ENCODE assay signal across 42 mouse cellular contexts in genomic region chr19:13820847-13821246, GRCm38 (mm10). TPM values are rescaled to one million over a fixed set of nuclear protein-coding genes. Genes with fewer than 3 reads are reported as not detected.
"Had no signal": no experiment of that assay in that cellular context is flagged by ENCODE, and none has a peak within 500 bp of the region (broad histone marks: within the 10 kb centered on the region; RNA-seq: fewer than 3 reads in every experiment).

No protein-coding gene starts in this region.

- DNase-seq: gastrocnemius, adult 2 months; gastrocnemius, postnatal 10 days; gastrocnemius, postnatal 25 days; heart, adult 18-20 months; heart, postnatal 10 days; kidney, adult 11 months; kidney, adult 2 months; kidney, adult 9 months; kidney, postnatal 14 days; kidney, postnatal 36 days; layer of hippocampus, adult 9-11 months; layer of hippocampus, postnatal 36 days had no signal

- H3K27me3 ChIP-seq: heart, embryonic 12.5 days; hindbrain, embryonic 13.5 days; hindbrain, embryonic 15.5 days; kidney, embryonic 15.5 days; limb, embryonic 12.5 days; liver, embryonic 12.5 days had no signal

- H3K27ac ChIP-seq: gastrocnemius, adult 2 months; heart, embryonic 10.5 days; hindbrain, embryonic 13.5 days; hindbrain, embryonic 15.5 days; hindbrain, postnatal 0 days; kidney, embryonic 15.5 days; kidney, postnatal 0 days; left cerebral cortex, adult 2 months; limb, embryonic 10.5 days; limb, embryonic 12.5 days; liver, embryonic 12.5 days; liver, embryonic 14.5 days had no signal

- H3K9me3 ChIP-seq: heart, embryonic 10.5 days; hindbrain, embryonic 13.5 days; hindbrain, embryonic 15.5 days; kidney, embryonic 15.5 days; limb, embryonic 10.5 days; limb, embryonic 12.5 days; liver, embryonic 12.5 days had no signal

- H3K4me1 ChIP-seq: heart, embryonic 10.5 days; heart, embryonic 12.5 days; hindbrain, embryonic 13.5 days; hindbrain, embryonic 15.5 days; kidney, embryonic 15.5 days; limb, embryonic 10.5 days; limb, embryonic 12.5 days; liver, embryonic 12.5 days had no signal

- H3K9ac ChIP-seq: heart, embryonic 12.5 days; hindbrain, embryonic 13.5 days; hindbrain, embryonic 15.5 days; kidney, embryonic 15.5 days; limb, embryonic 12.5 days; liver, embryonic 12.5 days; liver, embryonic 14.5 days had no signal

- ATAC-seq: hindbrain, postnatal 0 days; intestine, embryonic 16.5 days; liver, embryonic 12.5 days had no signal

- H3K4me2 ChIP-seq: heart, embryonic 12.5 days; hindbrain, embryonic 13.5 days; hindbrain, embryonic 15.5 days; kidney, embryonic 15.5 days; limb, embryonic 12.5 days; liver, embryonic 12.5 days had no signal

- H3K4me3 ChIP-seq: gastrocnemius, adult 2 months; heart, embryonic 10.5 days; heart, embryonic 12.5 days; hindbrain, embryonic 13.5 days; hindbrain, embryonic 15.5 days; kidney, embryonic 15.5 days; left cerebral cortex, adult 2 months; limb, embryonic 10.5 days; limb, embryonic 12.5 days; liver, embryonic 12.5 days had no signal

- H3K36me3 ChIP-seq: heart, embryonic 10.5 days; heart, embryonic 12.5 days; hindbrain, embryonic 13.5 days; hindbrain, embryonic 15.5 days; kidney, embryonic 15.5 days; limb, embryonic 10.5 days; limb, embryonic 12.5 days; liver, embryonic 12.5 days had no signal

RNA-seq across cellular contexts. Expression of gene Olfr1499, which starts 1.6 kb away (rescaled TPM):
- total RNA-seq: gastrocnemius, adult 2 months; gastrocnemius, postnatal 10 days; gastrocnemius, postnatal 25 days; gastrocnemius, postnatal 4 days; heart, adult 18-20 months; heart, adult 8-10 months; heart, postnatal 10 days; heart, postnatal 25 days; hematopoietic stem cell, adult 5-6 weeks; hindbrain, postnatal 0 days; layer of hippocampus, adult 18-20 months; layer of hippocampus, adult 8-10 months; layer of hippocampus, postnatal 14 days; layer of hippocampus, postnatal 36 days; left cerebral cortex, adult 2 months; left cerebral cortex, postnatal 14 days; left cerebral cortex, postnatal 36 days; liver, adult 2 months had no signal
- polyA plus RNA-seq: heart, embryonic 10.5 days; heart, embryonic 12.5 days; heart, embryonic 14.5 days; heart, embryonic 16.5 days; hindbrain, embryonic 11.5 days; hindbrain, embryonic 13.5 days; hindbrain, embryonic 15.5 days; hindbrain, postnatal 0 days; intestine, embryonic 14.5 days; intestine, embryonic 16.5 days; kidney, adult 2 months; kidney, embryonic 15.5 days; kidney, postnatal 0 days; large intestine, adult 2 months; limb, embryonic 10.5 days; limb, embryonic 12.5 days; limb, embryonic 14.5 days; liver, adult 2 months; liver, embryonic 12.5 days; liver, embryonic 14.5 days; liver, embryonic 16.5 days had no signal

RNA-seq across cellular contexts. Expression of gene Olfr1500, which starts 9.4 kb away (rescaled TPM):
- total RNA-seq: gastrocnemius, adult 2 months; gastrocnemius, postnatal 10 days; gastrocnemius, postnatal 25 days; gastrocnemius, postnatal 4 days; heart, adult 18-20 months; heart, adult 8-10 months; heart, postnatal 10 days; heart, postnatal 25 days; hematopoietic stem cell, adult 5-6 weeks; hindbrain, postnatal 0 days; layer of hippocampus, adult 18-20 months; layer of hippocampus, adult 8-10 months; layer of hippocampus, postnatal 14 days; layer of hippocampus, postnatal 36 days; left cerebral cortex, adult 2 months; left cerebral cortex, postnatal 14 days; left cerebral cortex, postnatal 36 days; liver, adult 2 months had no signal
- polyA plus RNA-seq: heart, embryonic 10.5 days; heart, embryonic 12.5 days; heart, embryonic 14.5 days; heart, embryonic 16.5 days; hindbrain, embryonic 11.5 days; hindbrain, embryonic 13.5 days; hindbrain, embryonic 15.5 days; hindbrain, postnatal 0 days; intestine, embryonic 14.5 days; intestine, embryonic 16.5 days; kidney, adult 2 months; kidney, embryonic 15.5 days; kidney, postnatal 0 days; large intestine, adult 2 months; limb, embryonic 10.5 days; limb, embryonic 12.5 days; limb, embryonic 14.5 days; liver, adult 2 months; liver, embryonic 12.5 days; liver, embryonic 14.5 days; liver, embryonic 16.5 days had no signal

RNA-seq across cellular contexts. Expression of gene Olfr1497, which starts 22.8 kb away (rescaled TPM):
- total RNA-seq: gastrocnemius, adult 2 months; gastrocnemius, postnatal 10 days; gastrocnemius, postnatal 25 days; gastrocnemius, postnatal 4 days; heart, adult 18-20 months; heart, adult 8-10 months; heart, postnatal 10 days; heart, postnatal 25 days; hematopoietic stem cell, adult 5-6 weeks; hindbrain, postnatal 0 days; layer of hippocampus, adult 18-20 months; layer of hippocampus, adult 8-10 months; layer of hippocampus, postnatal 14 days; layer of hippocampus, postnatal 36 days; left cerebral cortex, adult 2 months; left cerebral cortex, postnatal 14 days; left cerebral cortex, postnatal 36 days; liver, adult 2 months had no signal
- polyA plus RNA-seq: heart, embryonic 10.5 days; heart, embryonic 12.5 days; heart, embryonic 14.5 days; heart, embryonic 16.5 days; hindbrain, embryonic 11.5 days; hindbrain, embryonic 13.5 days; hindbrain, embryonic 15.5 days; hindbrain, postnatal 0 days; intestine, embryonic 14.5 days; intestine, embryonic 16.5 days; kidney, adult 2 months; kidney, embryonic 15.5 days; kidney, postnatal 0 days; large intestine, adult 2 months; limb, embryonic 10.5 days; limb, embryonic 12.5 days; limb, embryonic 14.5 days; liver, adult 2 months; liver, embryonic 12.5 days; liver, embryonic 14.5 days; liver, embryonic 16.5 days had no signal

RNA-seq across cellular contexts. Expression of gene Olfr1501, which starts 29.6 kb away (rescaled TPM):
- total RNA-seq: gastrocnemius, adult 2 months; gastrocnemius, postnatal 10 days; gastrocnemius, postnatal 25 days; gastrocnemius, postnatal 4 days; heart, adult 18-20 months; heart, adult 8-10 months; heart, postnatal 10 days; heart, postnatal 25 days; hematopoietic stem cell, adult 5-6 weeks; hindbrain, postnatal 0 days; layer of hippocampus, adult 18-20 months; layer of hippocampus, adult 8-10 months; layer of hippocampus, postnatal 14 days; layer of hippocampus, postnatal 36 days; left cerebral cortex, adult 2 months; left cerebral cortex, postnatal 14 days; left cerebral cortex, postnatal 36 days; liver, adult 2 months had no signal
- polyA plus RNA-seq: heart, embryonic 10.5 days; heart, embryonic 12.5 days; heart, embryonic 14.5 days; heart, embryonic 16.5 days; hindbrain, embryonic 11.5 days; hindbrain, embryonic 13.5 days; hindbrain, embryonic 15.5 days; hindbrain, postnatal 0 days; intestine, embryonic 14.5 days; intestine, embryonic 16.5 days; kidney, adult 2 months; kidney, embryonic 15.5 days; kidney, postnatal 0 days; large intestine, adult 2 months; limb, embryonic 10.5 days; limb, embryonic 12.5 days; limb, embryonic 14.5 days; liver, adult 2 months; liver, embryonic 12.5 days; liver, embryonic 14.5 days; liver, embryonic 16.5 days had no signal

RNA-seq across cellular contexts. Expression of gene Olfr1502, which starts 40.7 kb away (rescaled TPM):
- total RNA-seq: gastrocnemius, adult 2 months; gastrocnemius, postnatal 10 days; gastrocnemius, postnatal 25 days; gastrocnemius, postnatal 4 days; heart, adult 18-20 months; heart, adult 8-10 months; heart, postnatal 10 days; heart, postnatal 25 days; hematopoietic stem cell, adult 5-6 weeks; hindbrain, postnatal 0 days; layer of hippocampus, adult 18-20 months; layer of hippocampus, adult 8-10 months; layer of hippocampus, postnatal 14 days; layer of hippocampus, postnatal 36 days; left cerebral cortex, adult 2 months; left cerebral cortex, postnatal 14 days; left cerebral cortex, postnatal 36 days; liver, adult 2 months had no signal
- polyA plus RNA-seq: heart, embryonic 10.5 days; heart, embryonic 12.5 days; heart, embryonic 14.5 days; heart, embryonic 16.5 days; hindbrain, embryonic 11.5 days; hindbrain, embryonic 13.5 days; hindbrain, embryonic 15.5 days; hindbrain, postnatal 0 days; intestine, embryonic 14.5 days; intestine, embryonic 16.5 days; kidney, adult 2 months; kidney, embryonic 15.5 days; kidney, postnatal 0 days; large intestine, adult 2 months; limb, embryonic 10.5 days; limb, embryonic 12.5 days; limb, embryonic 14.5 days; liver, adult 2 months; liver, embryonic 12.5 days; liver, embryonic 14.5 days; liver, embryonic 16.5 days had no signal
